Mouse (Mus musculus) frontal cortex, adult 2 months (tissue): ENCODE results near the gene Col23a1. TPM values are rescaled to one million over a fixed set of nuclear protein-coding genes. Genes with fewer than 3 reads are reported as not detected.

Experiments used
- DNase-seq, 2 experiments: peaks; one replicate each; pipeline ENCODE4 v3.0.0; 2022; ENCODE audit warnings: low spot score in 1 of 2; ENCODE audit errors: extremely low spot score in 1 of 2
- polyA plus RNA-seq: library from polyadenylated mRNA; depleted of rRNA; stranded (reverse); fragments of >200 nt; gene quantifications from 2 replicates; pipeline ENCODE4 v1.2.3, GENCODE M21; 2012

The Col23a1 gene
- polyA plus RNA-seq, 1 experiment = 15.2 TPM

DNA sequence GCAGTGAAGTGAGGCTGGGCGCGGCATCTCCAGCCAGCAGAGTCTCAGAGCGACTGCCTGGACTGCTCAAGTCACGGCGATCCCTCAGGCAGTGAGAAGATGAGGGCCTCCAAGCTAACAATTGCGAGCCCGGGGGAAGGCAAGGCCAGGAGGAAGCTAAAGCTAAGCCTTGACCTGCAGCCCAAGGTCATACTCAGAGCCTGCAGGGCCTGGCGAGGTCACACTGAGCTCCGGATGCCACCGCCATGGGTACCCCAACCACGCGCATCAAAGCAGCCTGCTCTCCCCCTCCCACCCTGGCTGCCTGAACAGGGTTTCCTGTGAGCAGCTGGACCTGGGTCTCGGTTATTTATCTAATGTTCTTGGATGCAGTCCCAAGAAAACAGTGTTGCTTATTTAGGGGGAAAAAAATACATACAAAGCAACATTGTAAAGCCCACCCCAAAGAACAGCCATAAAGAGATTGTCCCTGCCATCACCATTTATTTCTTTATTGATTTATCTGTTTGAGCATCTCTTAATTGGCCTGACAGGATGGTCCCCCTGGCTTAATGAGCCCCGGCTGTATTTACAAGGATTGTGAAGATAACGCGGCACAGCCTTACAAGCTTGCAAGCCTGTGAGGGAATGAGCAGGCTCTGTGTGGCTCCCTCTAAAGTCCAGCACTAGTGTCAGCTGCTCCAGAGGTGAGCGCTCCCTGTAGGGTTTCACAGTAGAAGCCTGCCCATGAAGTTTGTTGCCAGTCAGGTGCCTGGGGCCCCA lies 180.8 kb downstream of the Col23a1 start:
- DNase-seq = no peak

DNA sequence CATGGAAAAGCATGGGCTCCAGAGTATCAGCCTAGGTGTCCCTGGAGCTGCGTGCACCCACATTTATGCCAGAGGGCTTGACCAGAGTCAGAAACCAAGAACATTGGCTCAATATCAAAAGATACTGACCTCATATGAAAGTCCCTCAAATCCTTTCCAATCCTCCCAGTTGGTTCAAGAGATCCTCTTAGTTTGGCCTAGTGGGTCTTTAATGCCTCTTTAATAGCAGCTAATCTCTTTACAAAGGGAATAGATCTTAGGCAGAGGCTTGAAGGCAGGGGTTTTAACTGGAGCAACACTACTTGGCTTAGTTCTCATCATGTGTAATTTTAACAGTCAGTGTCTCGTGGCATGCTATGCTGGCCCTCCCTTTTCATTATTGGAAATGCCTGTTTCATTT lies 184.0 kb downstream of the Col23a1 start:
- DNase-seq = no peak

DNA sequence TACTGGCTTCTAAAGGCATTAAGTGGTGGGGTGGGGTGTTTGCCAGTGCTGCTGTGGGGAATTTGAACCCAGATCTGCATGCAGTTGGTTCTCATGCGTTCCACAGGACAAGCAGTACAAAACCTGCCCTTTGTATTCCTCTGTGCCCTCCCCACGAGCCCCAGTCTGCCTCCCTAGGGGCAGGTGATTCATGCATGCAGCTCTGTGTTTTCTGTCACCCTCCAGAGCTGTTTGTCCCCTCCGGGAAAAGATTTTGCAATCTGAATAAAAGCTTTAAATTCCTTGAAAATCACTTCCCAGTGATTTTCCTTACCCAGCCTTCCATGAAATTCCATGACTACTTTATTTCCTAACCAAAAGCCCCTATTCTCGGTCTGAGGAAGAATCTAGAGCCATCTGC lies 186.8 kb downstream of the Col23a1 start:
- no peak for DNase-seq

DNA sequence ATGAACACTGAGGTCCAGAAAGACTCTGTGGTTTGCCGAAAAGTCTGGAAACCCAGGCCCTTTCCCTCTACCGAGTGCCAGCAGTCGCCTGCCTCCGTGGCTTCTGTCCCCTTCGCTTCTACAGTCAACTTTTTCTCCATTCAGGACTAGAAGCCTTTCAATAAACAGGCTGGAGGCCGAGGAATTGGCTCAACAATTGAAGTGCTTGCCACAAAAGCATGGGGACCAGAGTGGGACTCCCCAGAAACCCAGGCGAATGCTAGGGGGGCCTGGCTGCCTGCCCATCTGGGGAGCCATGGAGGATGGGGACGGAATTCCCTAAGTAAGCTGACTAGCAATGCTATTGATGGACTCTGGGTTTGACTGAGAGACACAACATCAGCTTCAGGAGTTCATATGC lies 187.9 kb downstream of the Col23a1 start:
- DNase-seq = no peak

DNA sequence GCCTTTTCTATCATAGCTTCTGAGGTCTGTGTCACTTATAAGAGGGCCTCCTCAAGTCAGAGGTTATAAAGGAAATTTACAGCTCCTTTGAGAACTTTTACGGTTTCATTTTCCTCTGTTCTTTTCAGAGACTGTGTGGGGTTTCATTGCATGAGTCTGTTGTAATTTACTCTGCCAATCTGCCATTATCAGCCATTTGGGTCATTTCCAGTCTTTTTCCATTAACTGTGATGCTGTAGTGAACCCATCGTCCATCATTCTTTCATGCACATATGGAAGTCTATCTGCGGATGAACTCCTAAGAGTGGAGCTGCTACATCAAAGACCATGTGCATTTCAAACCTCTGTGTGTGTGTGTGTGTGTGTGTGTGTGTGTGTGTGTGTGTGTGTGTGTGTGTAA lies 192.5 kb downstream of the Col23a1 start:
- no peak for DNase-seq

DNA sequence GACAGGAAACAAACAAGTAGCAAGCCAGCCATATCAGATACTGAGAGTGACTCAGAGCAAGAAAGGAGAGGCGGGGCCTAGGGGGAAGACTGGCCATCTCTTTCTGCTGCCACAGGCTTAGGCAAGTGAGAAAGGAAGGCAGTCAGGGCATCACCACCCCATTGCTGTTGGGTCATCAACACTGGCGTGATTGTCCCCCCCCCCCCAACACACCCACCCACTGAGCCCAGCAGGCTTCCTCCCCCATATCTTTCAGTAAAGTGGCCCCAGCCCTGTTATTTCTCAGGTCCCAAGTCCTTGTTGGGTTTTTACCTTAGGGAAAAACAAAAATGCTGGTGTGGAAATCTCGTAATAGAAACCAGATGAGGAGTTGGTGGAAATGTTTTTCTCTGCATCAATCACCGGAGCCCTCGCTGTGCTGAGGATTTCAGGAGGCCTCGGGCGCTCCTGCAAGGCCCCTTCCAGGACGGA lies 195.4 kb downstream of the Col23a1 start:
- no peak for DNase-seq

DNA sequence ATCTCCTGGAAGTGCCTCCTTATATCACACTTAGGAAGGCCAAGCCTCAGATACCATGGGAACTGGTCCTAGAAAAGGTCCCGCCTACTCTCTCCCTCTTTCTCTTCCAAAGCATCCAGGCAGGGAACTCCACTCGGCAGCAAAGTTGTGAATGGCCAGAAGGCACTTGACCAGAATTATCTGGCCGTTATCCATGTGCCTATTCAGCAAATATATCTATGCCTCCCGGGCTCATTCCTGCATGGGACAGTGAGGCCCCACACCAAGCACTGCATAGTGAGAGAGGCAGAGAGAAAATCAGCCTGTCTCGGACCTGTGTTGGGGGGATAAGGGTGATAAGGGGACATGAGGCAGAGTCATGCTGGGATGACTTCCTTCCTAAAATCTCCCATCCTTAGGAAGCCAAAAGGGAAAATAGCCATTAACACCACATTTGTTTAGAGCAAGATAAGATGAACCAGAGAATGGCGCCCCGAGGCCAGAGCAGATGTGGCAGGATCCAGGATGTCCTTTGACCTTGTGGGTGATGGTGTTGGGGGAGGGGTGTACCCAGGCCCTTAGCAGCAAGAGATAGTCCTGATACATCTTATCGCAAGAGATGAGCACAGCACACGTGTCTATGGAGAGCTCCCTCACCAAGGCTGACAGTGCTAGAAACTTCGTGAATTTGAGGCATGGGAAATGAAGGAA lies 196.2 kb downstream of the Col23a1 start:
- DNase-seq = no peak

DNA sequence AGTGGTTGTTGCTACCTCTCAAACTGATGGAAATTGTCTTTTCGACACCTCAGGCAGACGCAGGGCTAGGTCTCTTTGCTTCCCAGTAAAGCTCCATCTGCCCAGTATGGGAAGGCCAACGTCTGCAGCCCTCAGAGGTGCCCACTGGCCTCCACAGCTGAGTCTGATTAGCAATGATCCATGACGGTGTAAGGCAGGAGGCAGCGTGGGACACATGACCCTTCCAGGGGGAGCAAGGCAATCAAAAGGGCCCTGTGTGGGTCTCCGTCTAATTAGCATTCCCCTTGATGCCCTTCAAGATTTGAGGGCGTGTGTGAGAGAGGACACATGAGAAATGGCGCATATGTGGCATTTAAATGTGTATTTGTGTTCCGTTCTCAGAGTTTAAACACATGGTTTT lies 199.1 kb downstream of the Col23a1 start:
- no peak for DNase-seq

DNA sequence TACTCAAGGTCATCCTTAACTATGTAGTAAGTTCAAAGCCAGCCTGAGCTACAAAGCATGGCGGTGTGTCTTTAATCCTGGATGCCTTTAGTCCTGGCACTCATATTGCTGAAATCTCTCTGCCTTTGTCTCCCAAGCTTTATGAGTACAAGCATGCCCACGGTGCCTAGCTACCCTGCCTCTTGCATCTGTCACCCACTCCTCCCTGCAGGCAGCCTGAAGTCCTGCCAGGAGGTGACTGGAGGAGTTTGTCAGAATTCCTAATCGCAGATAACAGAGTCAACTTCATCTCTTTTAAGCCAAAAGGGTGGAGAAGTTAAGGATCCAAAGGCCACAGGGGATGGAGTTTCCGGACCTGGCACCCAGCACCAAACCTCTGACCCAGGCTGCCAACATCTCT lies 203.7 kb downstream of the Col23a1 start:
- peak in 1 of 2 experiments; percentile 12 for DNase-seq

DNA sequence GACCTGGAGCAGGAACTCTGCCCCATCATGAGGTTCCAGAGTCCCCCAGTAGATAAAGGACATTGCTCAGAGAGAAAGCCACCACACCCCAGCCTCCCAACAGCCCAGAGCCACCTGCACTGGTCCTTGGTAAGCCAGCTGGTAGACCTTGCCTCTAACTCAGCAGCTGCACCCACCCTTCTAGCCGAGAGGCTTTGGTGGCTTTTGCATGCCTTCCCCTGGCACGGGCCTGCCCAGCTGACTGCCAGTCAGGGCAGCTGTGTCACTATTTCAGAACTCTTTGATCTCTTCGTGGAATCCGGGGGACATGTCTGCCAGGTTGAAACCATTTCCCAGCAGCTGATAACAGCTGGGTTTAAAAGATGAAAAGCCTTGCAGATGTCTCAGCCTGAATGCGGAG lies 204.5 kb downstream of the Col23a1 start:
- no peak for DNase-seq

DNA sequence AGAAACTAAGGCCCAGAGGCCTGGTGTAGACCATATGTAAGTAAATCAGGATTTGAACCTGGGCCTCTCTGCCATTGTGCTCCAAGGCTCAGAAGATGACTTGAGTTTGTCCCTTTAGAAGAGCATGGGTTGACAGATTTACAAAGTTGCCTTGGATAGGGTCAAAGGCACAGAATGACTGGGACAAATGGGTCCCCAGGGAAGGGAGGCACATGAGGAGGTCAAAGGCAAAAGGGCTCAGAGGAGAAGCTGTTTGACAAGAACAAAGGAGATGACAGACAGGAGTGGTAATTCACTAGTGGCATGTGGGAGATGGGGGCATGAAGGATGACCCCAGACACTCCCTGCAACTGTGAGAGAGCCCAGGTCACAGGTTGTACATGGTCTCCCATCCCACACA lies 210.1 kb downstream of the Col23a1 start:
- no peak for DNase-seq

DNA sequence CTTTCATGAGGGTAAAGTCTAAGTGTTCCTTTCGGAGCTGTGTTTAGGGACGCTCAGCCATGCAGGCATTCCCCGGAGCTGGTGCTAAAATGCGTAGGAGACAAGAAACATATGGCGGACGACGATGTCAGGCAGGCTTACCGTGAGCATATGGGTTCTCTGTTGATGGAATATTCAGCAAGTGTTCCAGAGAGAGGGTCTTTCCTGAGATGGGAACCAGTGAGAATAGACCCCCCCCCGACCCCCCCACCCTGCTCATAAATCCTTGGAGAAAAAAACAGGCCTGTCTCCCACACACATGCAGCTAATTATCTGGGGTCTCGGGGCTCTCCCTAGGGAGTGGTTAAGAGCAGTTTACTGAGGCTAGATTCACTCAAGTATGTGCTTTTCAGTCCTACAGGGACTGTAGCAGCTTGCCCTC lies 212.7 kb downstream of the Col23a1 start:
- DNase-seq = peak; percentile 68 to 80

DNA sequence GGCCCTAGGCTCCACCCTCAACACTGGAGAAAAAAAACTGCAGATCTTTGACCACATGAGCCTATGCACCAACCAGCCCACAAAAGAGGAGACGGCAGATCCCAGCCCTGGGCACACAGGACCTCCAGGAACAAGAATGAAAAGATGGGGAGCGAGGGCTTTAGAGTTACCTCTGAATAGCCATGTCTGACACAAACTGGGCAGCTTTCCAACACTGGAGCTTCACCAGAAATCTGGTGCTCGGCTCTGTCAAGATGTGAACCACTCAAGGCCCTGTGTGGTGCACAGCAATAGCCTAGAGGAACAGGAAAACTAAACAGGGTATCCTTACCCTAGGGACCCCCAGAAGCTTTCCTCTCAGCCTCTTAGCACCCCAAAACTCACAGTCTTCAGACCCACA lies 215.2 kb downstream of the Col23a1 start:
- peak in 1 of 2 experiments; percentile 16 for DNase-seq

DNA sequence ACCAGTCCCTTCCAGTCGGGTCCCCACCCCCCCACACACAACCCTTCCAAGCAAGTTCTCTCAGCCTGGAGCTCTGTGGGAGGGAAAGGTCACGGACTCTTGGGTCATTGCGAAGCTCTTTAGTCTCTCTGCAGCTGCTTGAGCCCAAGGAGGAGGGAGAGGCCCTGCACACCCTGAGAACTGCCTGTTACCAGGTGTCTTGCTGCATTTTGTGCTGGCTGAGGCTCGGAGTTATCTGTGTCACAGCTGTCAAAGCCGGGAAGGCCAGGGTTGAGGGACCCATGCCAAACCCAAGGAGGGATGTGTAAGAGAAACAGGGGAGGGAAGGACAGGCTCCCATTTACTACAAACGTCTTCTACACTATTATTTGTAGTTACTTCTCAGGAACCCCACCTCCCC lies 218.3 kb downstream of the Col23a1 start:
- DNase-seq = no peak

DNA sequence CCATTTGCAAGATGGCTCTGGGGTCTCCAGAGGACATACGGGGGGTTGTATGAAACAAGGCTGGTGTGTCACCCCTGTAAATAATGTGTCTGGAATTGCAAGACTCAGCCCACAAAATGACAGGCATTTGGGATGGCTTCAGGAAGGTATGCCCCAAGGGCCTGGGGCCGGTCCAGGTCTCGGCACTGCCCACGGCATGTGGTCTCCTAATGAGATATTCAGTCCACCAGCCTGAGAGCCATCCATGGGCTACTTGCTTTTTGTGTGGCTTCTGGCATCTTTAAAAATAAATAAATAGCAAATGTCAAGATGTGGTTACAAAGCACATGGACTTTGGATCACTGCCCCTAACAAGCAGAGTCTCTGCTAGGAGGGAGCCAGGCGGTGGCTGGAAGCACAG lies 219.5 kb downstream of the Col23a1 start:
- no peak for DNase-seq

DNA sequence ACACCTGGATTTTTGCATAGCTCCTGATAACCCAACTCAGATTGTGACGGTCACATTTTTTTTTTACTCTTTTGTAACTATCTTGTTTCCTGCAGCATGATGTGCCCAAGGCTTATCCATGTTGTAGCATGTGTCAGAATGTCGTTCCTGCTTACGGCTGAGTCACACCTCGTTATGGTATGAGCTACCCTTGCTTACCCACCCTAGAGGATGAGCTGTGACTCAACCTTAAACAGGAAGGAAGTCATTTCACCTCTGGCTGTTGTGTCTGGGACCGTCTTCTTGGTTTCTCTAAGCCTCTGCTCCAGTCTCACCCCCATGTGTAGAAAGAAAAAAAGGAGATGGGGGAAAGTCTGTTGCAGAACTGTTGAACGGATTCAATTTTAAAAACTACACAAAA lies 223.3 kb downstream of the Col23a1 start:
- DNase-seq = no peak

DNA sequence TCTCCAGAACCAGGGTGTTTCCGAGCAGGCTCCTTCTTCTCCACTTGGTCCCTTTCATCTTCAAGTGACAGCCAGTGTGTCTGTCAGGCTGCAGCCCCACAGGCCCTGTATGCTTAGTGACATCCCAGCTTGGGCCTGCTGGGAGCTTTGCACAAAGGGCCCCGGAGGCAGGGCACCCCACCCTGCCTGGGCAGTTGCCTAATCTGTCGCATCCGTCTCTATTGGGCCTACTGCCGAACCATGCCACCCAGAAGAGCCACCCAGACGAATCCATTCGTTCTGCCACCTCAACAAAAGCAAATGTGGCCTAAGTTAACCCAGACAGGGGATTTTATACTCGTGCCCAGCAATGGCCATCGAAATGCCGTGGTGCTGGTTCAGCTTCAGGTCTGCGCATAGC lies 225.6 kb downstream of the Col23a1 start:
- no peak for DNase-seq

DNA sequence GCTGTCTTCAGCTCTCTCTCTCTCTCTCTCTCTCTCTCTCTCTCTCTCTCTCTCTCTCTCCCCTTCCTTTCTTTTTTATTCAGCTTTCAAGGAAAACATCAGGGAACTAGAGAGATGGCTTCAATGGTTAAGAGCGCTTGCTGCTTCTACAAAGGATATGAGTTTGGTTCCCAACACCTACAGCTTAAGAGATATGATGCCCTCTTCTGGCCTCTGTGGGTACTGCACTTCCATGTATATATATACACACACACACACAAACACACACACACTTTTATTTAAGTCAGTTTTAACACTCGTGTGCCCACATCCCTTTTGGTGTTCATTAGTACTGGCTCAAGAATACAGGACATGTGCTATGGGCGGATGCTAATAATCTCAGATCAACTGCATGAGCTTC lies 228.4 kb downstream of the Col23a1 start:
- DNase-seq = no peak

DNA sequence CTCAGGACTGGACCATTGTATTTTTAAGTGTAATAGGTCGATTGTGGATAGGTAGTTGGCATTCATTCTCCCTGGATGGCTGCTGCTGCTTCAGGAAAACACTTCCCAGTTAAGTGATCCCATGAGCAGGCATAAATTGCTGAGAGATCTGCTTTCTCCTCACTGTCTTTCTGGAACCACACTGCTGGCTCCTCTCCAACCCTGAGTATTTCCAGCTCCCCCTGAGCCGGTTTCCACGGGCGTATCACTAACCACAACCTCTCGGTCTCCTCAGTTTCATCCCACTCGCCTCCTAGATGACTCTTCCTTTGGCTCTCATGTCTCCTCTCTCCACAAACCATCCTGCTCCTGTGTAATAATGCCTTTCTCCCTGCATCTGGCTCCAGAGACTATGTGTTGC lies 228.9 kb downstream of the Col23a1 start:
- peak in 1 of 2 experiments; percentile 41 for DNase-seq

DNA sequence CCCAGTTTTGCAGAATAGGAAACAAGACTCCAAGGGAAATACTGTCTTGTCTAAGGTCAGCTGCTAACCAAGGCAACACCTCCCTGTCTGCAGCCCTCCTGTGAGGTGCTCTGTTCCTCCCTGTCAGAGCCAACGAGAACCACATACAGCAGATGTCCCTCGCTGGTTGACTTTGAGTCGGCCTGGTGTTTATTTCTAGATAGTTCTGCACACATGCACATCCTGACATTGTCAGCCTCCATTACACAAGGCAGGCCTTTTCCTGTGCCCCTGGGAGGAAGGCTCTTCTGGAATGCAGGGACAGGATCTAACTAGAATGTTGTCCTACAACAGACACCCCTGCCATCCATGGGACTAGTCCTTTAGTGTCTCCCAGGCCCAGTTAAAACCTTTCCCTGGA lies 231.7 kb downstream of the Col23a1 start:
- no peak for DNase-seq

DNA sequence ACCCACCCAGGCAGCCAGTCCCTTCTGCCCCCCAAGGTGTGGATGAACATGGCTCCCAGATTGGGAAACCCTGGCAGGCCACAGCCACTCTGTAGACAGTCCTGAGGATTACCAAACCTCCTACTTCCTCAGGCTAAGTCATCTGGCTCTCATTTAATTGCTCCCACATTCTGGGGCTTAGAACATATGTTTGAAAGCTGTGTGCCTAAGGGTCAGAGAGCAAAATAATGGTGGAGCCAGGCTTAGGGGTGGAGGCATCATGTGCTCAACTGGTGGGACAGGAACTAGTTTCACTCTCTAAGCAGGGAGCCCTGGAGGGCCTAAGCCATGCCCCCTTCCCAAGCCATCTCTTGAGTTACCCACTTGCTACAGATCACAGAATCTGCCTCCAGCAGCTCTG lies 233.5 kb downstream of the Col23a1 start:
- no peak for DNase-seq

DNA sequence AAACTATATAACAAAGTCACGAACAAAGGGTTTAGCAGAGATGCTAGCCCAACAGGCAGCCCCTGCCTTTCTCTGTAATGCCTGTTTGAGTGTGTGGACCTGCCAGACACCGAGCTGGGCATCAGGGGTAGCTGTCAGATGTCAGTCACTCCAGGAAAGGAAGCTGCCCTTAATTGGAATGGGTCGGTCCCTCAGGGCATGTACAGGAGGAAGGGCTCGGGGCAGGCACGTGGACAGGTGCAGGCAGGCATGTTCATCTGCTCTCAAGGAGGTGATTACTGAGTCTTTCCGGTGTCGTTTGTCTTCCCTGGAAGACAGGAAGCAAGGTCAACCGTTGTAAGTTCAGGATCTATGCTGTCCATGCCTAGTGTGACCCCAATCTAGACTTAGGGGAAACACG lies 233.9 kb downstream of the Col23a1 start:
- no peak for DNase-seq
